Mouse (Mus musculus) kidney, postnatal 0 days (tissue): ENCODE measurements at regions not wholly inside any gene's neighbourhood (a gene's known extent, or its start where the extent isn't known, plus 50 kb on each side); places are given as distances from the start of the nearest gene placed in this dataset.

Experiments
- ATAC-seq: fragments of 200-750 bp; cut with Nextera tagmentation; replicated peaks from 2 replicates; pipeline ENCODE4 v1.8.0; 2017; ENCODE audit warnings: low read depth, moderate number of reproducible peaks, moderate TSS enrichment, moderate library complexity; ENCODE audit not compliant: low FRiP score
- DNase-seq: peaks from one replicate; pipeline ENCODE4 v3.0.0-alpha.2; 2016; ENCODE audit warnings: low spot score
- H3K27ac ChIP-seq: fragments of 300-500 bp; sonication (generic); 2 replicates; pipeline ENCODE4 v1.5.1; 2014; ENCODE audit warnings: mild to moderate bottlenecking
- H3K27me3 ChIP-seq: fragments of 300-500 bp; sonication (generic); 2 replicates; pipeline ENCODE4 v1.6.1; 2014; ENCODE audit warnings: low read length, mixed read lengths; ENCODE audit not compliant: insufficient read depth
- H3K36me3 ChIP-seq: fragments of 300-500 bp; sonication (generic); 2 replicates; pipeline ENCODE4 v1.6.1; 2014; ENCODE audit warnings: low read length, mixed read lengths; ENCODE audit not compliant: insufficient read depth
- H3K4me1 ChIP-seq: fragments of 300-500 bp; sonication (generic); replicated peaks from 2 replicates; pipeline ENCODE4 v1.6.1; 2014; ENCODE audit warnings: antibody characterized with exemption, low read length, mixed read lengths; ENCODE audit not compliant: insufficient read depth
- H3K4me2 ChIP-seq: fragments of 300-500 bp; sonication (generic); 2 replicates; pipeline ENCODE4 v1.6.1; 2014; ENCODE audit warnings: mild to moderate bottlenecking, low read length, moderate library complexity, mixed read lengths
- H3K4me3 ChIP-seq: fragments of 300-500 bp; sonication (generic); replicated peaks from 2 replicates; pipeline ENCODE4 v1.5.1; 2014; ENCODE audit warnings: low read depth, low read length
- H3K9ac ChIP-seq: fragments of 300-500 bp; sonication (generic); 2 replicates; pipeline ENCODE4 v1.6.1; 2014; ENCODE audit warnings: low read depth, low read length
- H3K9me3 ChIP-seq: fragments of 300-500 bp; sonication (generic); replicated peaks from 2 replicates; pipeline ENCODE4 v1.6.1; 2016; ENCODE audit warnings: low read length, inconsistent platforms, mixed read lengths
- CTCF ChIP-seq: IDR thresholded peaks from 2 replicates; pipeline ENCODE4 v1.5.1; 2016; ENCODE audit warnings: antibody characterized with exemption, low read depth, mild to moderate bottlenecking, moderate library complexity
- WGBS: fragments of 180-500 bp; shearing (Covaris S2); extraction: QIAGEN DNeasy Blood & Tissue Kit; methylation state at CpG from one replicate; pipeline ENCODE4 v1.1.7; 2014; 5-methylcytosine and 5-hydroxymethylcytosine counted together

DNA sequence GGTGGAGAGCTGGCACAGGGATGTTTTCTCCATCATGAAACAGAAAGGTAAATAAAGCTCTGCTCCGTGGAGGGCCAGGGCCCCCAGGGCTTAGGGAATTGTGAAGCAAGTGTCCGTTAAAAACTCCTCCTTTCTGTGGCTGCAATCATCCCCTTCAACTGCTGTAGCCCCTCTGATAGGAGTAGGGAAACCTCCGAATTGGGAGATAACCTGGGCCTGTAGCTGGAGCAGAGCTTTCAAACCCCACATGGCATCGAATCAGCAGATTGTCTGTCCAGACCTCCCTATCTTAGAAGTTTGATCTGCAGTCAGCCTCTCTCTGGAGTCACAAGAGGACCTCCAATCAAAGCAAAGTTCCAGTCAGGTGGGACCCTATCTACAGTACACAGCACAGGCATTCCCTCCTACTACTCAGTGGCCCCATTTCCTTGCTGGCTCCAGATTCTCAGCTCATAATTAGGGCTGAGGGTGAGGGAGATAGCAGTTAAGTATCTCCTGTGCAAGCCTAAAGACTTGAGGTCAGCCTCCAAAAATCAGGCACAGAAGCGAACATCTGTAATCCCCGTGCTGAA, 168.8 kb downstream of the Rpl14 start:
- no peak overlapping the region for H3K4me2 ChIP-seq
- no peaks in the 10 kb centered on the region for H3K9me3 ChIP-seq
- ATAC-seq (no peak), DNase-seq (no peak)
- H3K4me3 ChIP-seq, result no peak overlapping the region
- TF ChIP-seq CTCF, result no peak
- 49% methylated on average over 6 of the region's 6 CpGs for WGBS
- H3K4me1 ChIP-seq, result peaks cover 21% of the 10 kb centered on the region; the same call in 1 of the 2 replicates
- 0 out of 2 replicates have a peak overlapping the region, but pooled peaks have one; percentile 27 for H3K9ac ChIP-seq
- peak overlapping the region; percentile 78 for H3K27ac ChIP-seq
- no peaks in the 10 kb centered on the region for H3K27me3 ChIP-seq
- H3K36me3 ChIP-seq, result no peaks in the 10 kb centered on the region

DNA sequence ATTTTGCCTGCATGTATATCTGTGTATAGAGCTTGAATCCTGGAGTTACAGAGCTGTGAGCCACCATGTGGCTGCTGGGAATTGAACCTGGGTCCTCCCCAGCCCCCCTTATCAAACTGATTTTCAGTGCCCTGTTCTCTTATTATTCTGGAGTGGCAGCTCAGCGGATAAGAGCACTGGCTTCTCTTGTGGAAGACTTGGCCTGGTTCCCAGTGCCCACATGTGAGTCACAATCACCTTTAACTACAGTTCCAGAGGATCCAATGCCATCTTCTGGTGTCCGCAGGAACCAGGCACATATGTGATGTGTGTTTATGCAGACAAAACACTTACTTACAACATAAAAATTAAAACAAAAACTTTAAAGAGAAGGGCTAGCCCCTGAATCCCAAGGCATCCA, 170.3 kb downstream of the Rpl14 start:
- no peaks in the 10 kb centered on the region for H3K27me3 ChIP-seq
- no peak overlapping the region for H3K9ac ChIP-seq
- H3K36me3 ChIP-seq, result no peaks in the 10 kb centered on the region
- H3K9me3 ChIP-seq, result no peaks in the 10 kb centered on the region
- H3K27ac ChIP-seq, result no peak overlapping the region
- peaks cover 21% of the 10 kb centered on the region; the same call in 1 of the 2 replicates for H3K4me1 ChIP-seq
- DNase-seq, result no peak
- WGBS, result 94% methylated on average over 2 of the region's 2 CpGs
- H3K4me2 ChIP-seq, result no peak overlapping the region
- TF ChIP-seq CTCF, result no peak
- ATAC-seq, result no peak
- H3K4me3 ChIP-seq, result no peak overlapping the region

DNA sequence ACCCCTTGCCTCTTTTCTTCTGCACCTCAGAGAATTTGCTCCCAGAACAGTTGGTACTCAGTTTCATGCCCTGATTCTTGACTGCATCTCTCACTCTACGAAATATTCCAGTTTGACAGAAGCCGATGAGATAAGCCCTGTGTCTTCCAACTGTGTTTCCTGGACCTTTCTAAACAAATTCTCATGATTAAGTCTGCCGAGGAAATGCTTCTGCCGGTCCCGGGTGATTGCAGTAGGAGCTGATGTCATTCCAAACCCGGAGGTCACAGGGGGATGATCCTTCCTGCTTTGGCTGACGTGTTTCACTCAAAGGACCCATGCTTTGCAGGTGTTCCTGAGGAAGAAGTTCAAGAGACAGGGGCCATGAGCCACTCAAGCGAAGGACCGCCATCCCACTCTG, 172.2 kb downstream of the Rpl14 start:
- Histone ChIP-seq H3K9me3 (no peaks in the 10 kb centered on the region), H3K36me3 (no peaks in the 10 kb centered on the region), H3K4me3 (no peak overlapping the region), H3K27ac (no peak overlapping the region), H3K4me1 (peaks cover 14% of the 10 kb centered on the region; the same call in 1 of the 2 replicates), H3K4me2 (no peak overlapping the region), H3K27me3 (no peaks in the 10 kb centered on the region), H3K9ac (no peak overlapping the region)
- WGBS, result 63% methylated on average over 9 of the region's 9 CpGs
- no peak for ATAC-seq
- DNase-seq, result no peak
- TF ChIP-seq CTCF, result no peak

GRCm38 (mm10) chr9:120745674-120746073, 174.4 kb downstream of the Rpl14 start:
- DNase-seq (no peak), ATAC-seq (no peak)
- no peaks in the 10 kb centered on the region for H3K4me1 ChIP-seq
- no peaks in the 10 kb centered on the region for H3K27me3 ChIP-seq
- H3K4me3 ChIP-seq, result no peak overlapping the region
- no peak overlapping the region for H3K4me2 ChIP-seq
- 88% methylated on average over 6 of the region's 6 CpGs for WGBS
- no peaks in the 10 kb centered on the region for H3K9me3 ChIP-seq
- H3K9ac ChIP-seq, result no peak overlapping the region
- no peaks in the 10 kb centered on the region for H3K36me3 ChIP-seq
- H3K27ac ChIP-seq, result no peak overlapping the region
- TF ChIP-seq CTCF, result no peak

DNA sequence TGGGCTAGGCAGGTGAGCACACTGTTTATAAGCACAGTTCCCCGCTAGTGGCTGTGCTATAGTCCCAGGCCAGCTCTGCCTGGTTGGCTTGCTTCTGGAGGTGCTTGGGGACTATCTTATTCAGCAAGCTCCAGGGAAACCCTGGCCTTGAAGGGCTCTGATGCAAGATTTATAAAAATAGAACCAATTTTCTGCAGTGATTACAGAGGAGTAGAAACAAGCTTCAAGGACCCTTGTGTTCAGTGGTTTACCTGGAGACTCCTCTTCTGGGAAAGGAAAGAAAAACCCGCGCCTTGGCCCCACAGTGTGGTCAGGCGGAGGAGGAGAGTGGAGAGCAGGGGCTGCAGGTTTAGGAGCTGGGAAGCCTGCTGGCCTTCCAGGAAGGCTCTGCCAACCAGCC, 178.2 kb upstream of the Ctnnb1 start:
- Histone ChIP-seq H3K36me3 (no peaks in the 10 kb centered on the region), H3K27me3 (no peaks in the 10 kb centered on the region), H3K4me1 (no peaks in the 10 kb centered on the region), H3K9me3 (no peaks in the 10 kb centered on the region), H3K27ac (no peak overlapping the region), H3K4me2 (no peak overlapping the region), H3K9ac (no peak overlapping the region), H3K4me3 (no peak overlapping the region)
- no peak for TF ChIP-seq CTCF
- no peak for DNase-seq
- 83% methylated on average over 4 of the region's 4 CpGs for WGBS
- ATAC-seq, result no peak

DNA sequence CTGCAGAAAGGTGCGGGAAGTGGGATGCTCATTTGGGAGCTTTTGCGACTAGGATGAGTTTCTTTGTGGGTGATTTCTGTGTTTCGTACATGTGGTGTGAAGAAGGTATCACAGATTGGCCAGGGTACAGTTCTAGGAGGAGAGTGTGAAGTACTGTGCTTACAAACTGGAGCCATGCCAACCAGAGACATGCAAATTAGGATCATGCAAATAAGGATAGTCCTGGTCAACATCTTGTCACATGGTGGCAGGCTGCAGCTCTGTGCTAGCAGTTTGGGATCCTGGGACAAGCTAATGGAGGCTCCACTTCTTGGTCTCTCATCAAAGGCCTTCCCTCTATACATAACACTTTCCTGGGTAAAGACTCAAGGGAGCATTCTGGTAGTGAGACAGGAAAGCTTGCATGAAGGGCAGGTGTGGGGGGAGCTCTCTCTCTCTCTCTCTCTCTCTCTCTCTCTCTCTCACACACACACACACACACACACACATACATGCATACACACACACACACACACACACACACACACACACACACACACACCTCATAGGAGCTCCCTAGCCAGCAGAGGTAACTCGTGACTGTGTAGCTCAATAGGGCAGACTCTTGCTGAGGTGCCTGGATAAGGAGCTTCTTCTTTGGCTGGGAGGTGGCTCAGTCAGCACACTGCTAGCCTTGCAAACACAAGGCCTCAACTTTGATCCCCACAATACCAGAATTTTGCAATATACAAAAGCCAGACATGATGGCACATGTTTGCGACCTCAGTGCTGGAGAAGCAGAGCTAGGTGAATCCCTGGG, 177.1 kb upstream of the Ctnnb1 start:
- no peaks in the 10 kb centered on the region for H3K9me3 ChIP-seq
- ATAC-seq (no peak; the same call in 1 of the 2 replicates), DNase-seq (no peak)
- no peak for TF ChIP-seq CTCF
- H3K4me2 ChIP-seq, result no peak overlapping the region
- no peaks in the 10 kb centered on the region for H3K36me3 ChIP-seq
- no peak overlapping the region for H3K9ac ChIP-seq
- WGBS, result 87% methylated on average over 5 of the region's 5 CpGs
- no peaks in the 10 kb centered on the region for H3K27me3 ChIP-seq
- H3K4me3 ChIP-seq, result no peak overlapping the region
- H3K27ac ChIP-seq, result no peak overlapping the region
- H3K4me1 ChIP-seq, result no peaks in the 10 kb centered on the region

DNA sequence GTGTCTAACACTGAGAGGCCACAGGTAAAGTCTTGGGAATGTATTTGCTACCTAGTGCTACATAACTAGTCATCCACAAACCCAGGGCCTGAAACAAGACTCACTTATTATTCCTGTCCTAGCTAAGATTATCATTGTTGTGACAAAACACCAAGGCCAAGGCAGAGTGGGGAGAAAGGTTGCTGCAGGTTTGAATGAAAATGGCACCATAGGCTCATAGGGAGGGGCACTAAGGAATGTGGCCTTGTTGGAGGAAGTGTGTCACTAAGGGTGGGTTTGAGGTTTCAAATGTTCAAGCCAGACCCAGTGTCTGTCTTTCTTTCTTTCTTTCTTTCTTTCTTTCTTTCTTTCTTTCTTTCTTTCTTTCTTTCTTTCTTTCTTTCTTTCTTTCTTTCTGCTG, 174.9 kb upstream of the Ctnnb1 start:
- H3K4me3 ChIP-seq, result no peak overlapping the region
- H3K9me3 ChIP-seq, result no peaks in the 10 kb centered on the region
- no peak overlapping the region for H3K27ac ChIP-seq
- TF ChIP-seq CTCF, result no peak
- H3K4me1 ChIP-seq, result no peaks in the 10 kb centered on the region
- H3K36me3 ChIP-seq, result no peaks in the 10 kb centered on the region
- ATAC-seq, result no peak
- no peak overlapping the region for H3K4me2 ChIP-seq
- no peak for DNase-seq
- H3K9ac ChIP-seq, result no peak overlapping the region
- H3K27me3 ChIP-seq, result no peaks in the 10 kb centered on the region
